Mouse (Mus musculus): Measurements from ENCODE around the gene Rabggtb.
A peak's percentile ranks its signal among the peaks of the same experiment; 100 is the strongest.

The Rabggtb gene

DNA sequence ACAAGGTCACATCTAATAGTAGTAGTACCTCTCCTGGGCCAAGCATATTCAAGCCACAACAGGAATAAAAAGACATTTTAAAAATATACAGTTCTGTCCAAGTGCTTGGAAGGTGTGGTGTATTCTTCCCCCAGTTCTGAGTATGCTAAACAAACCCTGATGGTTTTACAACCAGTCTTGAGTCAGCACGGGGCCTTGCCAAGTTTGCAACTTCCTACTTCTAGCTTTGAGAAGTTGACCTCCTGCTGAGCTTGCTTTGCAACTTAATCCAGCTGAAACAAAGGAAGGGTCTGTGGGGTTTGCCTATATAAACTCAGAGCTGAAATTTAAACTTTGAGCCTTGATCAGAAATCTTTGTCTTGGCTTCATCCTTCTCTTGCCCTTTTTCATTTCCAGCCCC lies 4.4 kb upstream of the Rabggtb start:
- DNase-seq (ENCODE audit: extremely low spot score), result no peak

DNA sequence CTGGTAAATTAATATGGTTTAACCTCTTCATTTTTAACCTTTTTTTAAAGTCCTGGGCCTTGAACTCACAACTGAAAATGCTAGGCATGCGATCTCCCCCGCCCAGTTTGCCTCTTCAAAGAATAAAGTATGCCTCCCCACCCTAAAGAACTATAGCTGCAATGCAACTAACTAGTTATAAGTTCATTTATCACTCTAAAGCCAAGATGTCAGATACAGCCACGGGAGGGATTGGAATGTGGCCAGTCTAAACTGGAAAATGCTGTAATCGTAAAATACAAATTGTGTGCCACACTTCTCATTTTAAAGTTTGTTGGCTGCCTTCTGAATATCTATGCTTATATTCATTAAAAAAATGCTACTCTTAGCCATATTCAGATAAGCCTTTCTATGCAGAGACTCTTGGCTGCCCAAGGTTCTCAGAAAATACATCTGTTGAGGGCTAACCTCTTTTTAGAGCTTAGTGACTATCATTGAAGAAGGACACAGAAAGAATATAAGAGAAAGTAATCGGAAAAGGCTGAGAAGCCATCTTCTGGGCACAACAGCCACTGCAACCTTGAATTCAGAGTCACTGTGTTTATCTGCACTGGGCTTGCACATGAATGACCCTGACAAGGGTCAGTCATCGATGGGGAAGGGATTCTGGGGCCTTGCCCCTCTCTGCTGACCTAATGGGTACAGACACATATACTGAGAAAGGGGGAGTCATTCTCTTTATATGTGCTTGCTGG lies 868 bp upstream of the Rabggtb start:
- DNase-seq (ENCODE audit: extremely low spot score), result peak; percentile 7

DNA sequence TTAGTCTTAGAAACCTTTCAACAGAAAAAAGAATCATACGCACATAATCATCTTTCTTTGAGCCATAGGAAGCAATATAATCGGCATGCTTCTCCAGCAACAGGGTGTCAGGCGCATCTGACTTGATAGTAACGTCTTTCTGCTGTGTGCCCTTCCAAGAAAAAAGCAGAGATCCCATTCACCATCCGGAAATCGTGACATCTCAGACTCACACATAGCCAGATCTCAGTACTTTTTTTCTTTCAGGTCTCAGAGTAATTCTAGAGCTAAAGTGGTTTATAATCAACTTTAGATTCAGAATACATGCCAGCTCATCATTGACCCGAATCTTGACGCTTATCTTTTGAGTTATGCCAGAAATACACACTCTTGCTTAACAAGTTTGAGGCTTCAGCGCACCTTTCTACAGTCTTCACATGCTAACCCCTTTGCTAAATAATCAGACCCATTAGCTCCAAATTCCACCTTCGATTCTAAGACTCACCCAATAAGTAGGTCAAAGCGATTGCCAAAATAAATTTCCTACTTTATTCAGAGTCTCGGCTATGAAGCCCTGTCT lies 848 bp downstream of the Rabggtb start:
- DNase-seq (ENCODE audit: extremely low spot score), result no peak

DNA sequence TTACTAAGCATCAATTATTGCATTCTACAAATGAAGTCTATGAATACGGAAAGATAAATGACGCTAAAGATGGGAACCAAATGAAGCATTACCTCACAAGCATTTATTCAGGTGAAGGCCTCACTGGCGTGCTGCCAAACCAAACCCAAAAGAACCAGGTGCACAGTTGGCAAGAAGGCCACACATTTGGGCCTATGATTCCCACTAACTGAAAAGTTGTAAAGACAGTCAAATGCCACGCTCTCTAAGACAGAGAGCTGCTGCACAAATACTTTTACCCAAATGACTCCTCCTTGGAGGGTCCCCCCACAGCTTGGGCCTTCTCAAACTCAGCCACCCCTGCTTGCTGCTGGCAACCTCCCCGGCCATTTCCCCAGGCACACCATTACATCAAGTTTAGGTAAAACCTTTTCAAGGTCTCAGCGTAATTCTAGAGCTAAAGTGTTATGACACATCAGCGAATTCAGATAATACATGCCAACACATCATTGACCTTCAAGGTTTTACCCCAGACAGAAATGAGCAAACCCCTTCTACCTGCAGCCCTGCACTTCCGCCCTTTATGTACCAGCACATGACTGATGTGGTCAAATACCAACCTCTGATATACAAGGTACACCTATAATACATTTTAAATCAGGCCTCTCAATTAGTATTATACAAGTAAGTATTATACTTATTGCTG lies 1.5 kb downstream of the Rabggtb start:
- DNase-seq (ENCODE audit: extremely low spot score), result no peak

DNA sequence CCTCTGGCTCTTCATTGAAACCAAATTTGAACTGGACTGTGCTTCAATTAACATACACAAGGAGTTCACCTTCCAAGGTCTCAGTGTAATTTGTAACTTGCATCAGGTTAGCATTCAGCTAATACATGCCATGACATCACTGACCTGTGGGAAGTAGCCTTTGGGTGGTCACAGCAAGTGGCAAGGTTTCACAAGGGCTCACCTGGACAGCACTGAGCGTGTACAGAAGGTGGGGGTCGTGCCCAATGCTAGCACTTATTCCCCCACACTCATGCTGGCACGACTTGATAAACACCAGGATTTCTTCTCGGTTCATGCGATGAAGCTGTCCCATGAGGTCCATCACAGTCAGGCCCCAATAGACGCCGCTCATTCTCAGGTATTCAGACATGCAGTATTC lies 2.3 kb downstream of the Rabggtb start:
- no peak for DNase-seq (ENCODE audit: extremely low spot score)

DNA sequence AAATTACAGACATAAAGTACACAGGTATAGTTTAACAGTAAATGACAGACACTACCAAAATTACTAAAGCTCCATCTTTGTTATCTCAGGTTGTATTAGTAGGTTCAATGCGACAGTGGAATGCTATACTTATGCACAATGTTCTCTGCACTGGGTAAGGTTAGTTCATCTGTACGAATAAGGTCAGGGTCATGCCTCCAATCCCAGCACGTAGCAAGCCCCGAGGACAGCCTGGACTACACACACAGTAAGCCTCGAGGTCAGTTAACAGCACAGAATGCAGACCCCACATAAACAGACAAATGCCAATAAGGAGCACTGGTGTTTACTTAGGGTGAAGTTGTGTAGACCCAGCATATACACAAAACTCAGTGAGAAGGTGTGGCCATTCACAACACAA lies 3.9 kb downstream of the Rabggtb start:
- DNase-seq (ENCODE audit: extremely low spot score), result no peak

DNA sequence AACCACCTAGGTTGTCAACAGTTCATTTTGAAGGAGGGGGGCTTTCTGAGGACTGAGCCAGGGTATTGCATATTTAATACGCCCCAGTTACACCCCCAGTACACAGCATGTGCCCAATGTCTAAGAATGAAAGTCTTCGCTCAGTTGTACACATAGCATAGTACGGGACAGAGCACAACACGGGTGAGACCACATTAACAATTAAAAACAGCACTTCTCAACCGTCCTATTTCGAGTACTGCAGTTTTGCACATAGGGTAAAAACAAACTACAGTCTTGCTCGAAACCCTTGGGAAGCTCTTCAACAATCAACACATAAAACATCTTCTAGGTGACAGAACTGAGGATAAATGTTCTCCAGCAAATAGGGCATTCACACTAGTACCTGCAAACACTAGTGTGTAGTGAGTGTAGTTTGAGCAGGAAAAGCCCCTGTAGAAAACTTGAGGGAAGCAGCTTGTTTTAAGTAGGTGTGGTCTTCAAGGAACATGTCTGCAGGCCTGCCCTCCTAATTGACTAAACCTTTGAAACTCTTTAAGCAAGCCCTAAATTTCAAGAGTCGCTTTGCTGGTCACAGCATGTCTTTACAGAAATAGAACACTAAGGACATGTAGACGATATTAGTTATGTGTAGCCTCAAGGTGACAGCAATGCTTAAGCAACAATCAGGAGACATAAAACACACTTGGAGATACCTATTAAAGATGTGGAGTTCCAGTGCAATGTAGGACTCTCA lies 6.5 kb downstream of the Rabggtb start, which contains the start of gene Msh4:
Msh4 (minus strand) TSS at position 3 of the 736 bp plus-strand sequence.
- DNase-seq (ENCODE audit: extremely low spot score), result peak; percentile 29

DNA sequence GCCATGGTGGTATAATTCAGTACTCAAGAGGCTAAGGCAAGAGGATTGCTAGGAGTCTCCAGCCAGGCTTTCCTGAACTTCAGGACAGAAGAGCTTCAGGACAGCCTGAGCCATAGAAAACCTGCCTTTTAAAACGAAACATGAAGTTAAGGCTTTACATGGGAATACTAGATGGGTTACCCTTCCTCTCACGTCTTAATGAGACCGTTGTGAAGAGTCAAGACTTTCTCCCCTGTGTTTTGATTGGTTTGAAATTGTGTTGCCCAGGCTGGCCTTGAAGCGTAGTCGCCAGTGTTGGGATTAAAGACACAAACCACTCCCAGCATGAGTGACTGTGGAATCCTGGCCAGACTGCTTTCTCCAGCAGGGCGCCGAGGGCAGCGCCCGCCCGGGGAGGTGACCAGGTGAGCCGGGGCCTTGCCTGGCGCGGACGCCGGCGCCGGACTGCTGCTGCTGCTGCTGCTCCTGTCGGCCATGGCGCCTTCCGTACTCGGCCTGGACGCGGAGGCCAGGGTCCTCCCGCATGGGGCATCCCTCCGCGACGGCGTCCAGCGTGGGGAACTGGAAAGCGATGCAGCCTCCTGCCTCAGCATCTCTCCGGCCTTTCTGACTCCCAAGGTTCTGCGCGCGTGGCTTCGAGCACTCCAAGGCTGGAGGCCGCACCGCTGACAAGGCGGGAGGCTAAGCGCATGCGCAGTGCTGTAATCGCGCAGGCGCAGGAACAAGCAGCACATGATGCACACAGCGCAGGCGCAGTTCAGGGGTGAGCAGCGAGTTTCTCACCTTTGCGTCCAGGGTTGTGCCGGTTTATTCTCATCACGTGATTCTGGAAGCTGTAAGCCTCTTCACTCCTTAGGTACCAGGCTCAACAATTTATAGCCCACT lies 7.3 kb downstream of the Rabggtb start:
- peak; percentile 48 for DNase-seq (ENCODE audit: extremely low spot score)

DNA sequence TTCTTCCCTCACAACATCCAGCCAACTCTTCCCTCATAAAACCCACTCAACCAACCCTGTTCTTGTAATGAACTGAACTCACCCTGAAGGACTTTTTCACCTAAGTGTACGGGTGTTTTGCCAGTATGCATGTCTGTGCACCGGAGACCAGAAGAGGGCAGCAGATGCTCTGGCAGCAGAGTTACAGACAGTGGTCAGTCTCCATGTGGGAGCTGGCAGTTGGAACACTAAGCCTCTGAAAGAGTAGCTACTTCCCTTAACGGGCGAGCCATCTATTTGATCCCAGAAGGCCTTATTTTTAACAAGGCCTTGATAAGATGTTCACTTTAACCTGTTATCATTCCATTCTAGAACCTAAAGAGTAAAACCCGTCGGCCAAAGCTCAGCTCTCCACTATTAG lies 8.2 kb downstream of the Rabggtb start:
- peak; percentile 54 for DNase-seq (ENCODE audit: extremely low spot score)

DNA sequence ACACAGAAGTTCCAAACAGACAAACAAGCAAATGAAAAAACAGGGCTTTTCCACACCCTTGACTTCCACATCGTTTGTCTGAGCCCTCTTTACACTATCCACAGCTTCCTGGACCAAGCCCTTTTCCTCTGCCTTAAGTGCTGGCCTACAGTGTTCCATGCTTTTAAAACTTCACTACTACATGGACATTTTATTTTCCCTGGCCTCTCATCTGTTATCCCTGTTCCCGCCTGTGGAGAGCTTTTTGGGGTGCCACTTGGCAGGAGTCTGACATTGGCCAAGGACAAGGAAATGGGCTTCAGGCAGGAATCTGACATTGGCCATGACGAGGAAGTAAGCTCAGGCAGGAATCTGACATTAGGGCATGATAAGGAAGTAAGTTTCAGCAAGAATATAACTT lies 10.2 kb downstream of the Rabggtb start:
- DNase-seq (ENCODE audit: extremely low spot score), result no peak

DNA sequence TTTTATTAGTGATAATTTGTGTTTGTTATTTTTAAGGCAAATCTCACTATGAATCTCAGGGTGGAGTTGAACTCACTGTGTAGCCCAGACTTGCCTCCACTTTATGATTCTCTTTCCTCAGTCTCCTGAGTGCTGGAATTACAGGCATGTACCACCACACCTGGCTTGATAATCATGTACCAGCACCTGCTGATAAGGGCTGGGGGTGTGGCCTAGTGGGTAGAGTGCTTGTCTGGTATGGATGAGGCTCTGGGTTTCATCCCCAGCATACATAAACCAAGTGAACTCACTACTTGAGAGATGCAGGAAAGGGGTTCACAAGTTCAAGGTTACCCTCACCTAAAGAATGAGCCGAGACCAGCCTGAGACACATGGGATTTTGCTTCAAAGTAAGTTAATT lies 10.9 kb downstream of the Rabggtb start:
- no peak for DNase-seq (ENCODE audit: extremely low spot score)

DNA sequence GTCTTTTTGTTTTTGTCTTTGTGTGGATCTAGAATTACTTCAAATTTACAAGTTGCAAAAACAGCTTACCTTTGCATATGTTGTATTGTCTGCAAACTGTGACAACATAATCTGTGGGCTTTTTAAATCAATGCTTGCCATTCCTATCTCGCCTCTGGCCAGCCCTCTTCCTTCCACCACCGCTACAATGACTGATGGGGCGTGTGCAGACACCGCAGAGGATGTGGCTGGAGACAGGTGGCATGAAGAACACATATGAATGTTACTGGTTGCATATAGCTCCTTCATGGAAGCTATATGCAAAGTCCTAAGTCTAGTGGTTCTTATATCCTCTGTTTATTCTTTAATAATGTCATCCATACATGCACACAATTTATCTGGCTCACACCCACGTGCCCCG lies 15.6 kb downstream of the Rabggtb start:
- DNase-seq (ENCODE audit: extremely low spot score), result no peak

DNA sequence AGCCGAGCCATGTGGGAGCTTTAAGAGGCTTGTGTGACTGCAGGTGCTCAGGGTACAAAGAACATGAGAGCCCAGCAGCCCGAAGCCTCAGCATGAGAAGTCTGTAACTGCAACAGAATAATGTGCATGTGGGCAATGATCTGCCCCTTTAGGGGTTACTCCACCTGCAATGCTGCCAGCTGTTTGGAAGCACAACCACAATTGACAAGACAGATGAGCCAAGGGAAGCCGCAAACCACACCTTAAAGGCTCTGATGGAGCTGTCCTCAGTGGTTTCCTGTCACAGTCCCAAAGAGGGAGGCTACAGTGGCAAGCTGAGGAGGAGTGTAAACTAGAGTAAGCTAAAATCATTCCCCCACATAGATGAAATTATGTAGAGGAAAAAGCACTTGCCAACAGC lies 17.4 kb downstream of the Rabggtb start:
- no peak for DNase-seq (ENCODE audit: extremely low spot score)

DNA sequence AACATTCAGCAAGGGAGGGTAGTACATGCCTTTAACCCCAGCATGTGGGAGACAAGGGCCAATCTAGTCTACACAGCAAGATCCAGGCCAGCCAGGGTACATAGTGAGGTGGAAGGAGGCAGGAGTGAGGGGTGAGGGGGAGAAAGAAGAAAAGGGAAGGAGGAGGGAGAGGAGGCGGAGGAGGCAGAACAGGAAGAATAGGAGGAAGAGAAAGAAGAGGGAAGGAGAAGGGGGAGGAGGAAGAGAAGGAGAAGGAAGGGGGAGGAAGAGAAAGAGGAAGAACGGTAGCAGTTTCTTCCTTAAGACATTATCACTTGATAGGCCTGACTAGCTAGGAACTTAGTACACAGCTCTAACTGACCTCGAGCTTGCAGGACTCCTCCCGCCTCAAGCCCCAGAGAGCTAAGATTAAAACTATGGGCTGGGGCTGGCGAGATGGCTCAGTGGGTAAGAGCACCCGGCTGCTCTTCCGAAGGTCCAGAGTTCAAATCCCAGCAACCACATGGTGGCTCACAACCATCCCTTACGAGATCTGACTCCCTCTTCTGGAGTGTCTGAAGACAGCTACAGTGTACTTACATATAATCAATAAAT lies 23.5 kb downstream of the Rabggtb start:
- DNase-seq (ENCODE audit: extremely low spot score), result no peak

DNA sequence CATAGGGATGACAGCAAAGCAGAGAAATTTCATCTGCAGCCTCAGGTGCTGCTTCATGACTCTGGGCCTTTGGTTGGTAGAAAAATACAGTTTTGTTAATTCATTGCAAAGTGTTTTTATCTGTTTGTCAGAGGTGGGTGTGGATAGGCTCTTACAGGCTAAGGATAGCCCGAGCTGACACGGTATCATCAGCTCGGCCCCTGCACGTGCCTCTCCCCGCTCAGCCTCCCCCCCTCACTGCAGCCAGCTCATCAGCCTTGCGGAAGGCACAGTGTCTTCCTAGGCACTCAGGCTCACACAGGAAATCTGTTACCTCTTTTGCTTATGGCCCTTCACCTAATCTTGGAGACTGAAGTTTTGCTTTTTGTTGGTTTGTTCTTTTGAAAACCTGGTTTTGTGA lies 24.7 kb downstream of the Rabggtb start:
- no peak for DNase-seq (ENCODE audit: extremely low spot score)

DNA sequence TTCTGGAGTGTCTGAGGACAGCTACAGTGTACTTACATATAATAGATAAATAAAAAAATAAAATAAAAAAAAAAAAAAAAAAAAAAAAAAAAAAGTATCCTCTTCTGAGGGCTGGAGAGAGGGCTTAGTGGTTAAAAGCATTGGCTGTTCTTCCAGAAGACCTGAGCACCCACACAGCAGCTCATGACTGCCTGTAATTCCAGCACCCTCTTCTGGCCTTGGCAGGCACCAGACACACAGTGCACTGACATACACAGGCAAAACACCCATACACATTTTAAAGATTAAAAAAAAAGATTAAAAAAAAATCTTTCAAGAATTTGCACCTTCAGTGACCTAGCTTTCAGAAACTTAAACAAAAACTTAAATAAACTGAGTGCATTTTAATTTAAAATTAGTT lies 26.5 kb downstream of the Rabggtb start:
- DNase-seq (ENCODE audit: extremely low spot score), result no peak

DNA sequence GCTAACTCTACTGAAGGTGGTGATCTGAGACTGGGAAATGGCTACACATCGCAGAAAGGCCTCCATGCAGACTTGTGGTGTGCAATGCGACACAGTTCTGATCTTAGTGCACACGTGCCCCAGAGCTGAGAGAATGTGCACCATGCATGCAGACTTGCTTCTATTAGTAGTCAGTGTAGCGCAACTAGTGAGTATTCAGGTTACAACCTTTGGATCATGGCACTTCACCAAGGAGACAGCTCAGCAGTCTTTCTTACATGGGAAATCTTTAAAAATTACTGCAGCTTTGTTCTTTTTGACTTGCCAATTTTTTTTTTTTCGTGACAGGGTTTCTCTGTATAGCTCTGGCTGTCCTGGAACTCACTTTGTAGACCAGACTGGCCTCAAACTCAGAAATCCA lies 41.4 kb downstream of the Rabggtb start:
- DNase-seq (ENCODE audit: extremely low spot score), result no peak

DNA sequence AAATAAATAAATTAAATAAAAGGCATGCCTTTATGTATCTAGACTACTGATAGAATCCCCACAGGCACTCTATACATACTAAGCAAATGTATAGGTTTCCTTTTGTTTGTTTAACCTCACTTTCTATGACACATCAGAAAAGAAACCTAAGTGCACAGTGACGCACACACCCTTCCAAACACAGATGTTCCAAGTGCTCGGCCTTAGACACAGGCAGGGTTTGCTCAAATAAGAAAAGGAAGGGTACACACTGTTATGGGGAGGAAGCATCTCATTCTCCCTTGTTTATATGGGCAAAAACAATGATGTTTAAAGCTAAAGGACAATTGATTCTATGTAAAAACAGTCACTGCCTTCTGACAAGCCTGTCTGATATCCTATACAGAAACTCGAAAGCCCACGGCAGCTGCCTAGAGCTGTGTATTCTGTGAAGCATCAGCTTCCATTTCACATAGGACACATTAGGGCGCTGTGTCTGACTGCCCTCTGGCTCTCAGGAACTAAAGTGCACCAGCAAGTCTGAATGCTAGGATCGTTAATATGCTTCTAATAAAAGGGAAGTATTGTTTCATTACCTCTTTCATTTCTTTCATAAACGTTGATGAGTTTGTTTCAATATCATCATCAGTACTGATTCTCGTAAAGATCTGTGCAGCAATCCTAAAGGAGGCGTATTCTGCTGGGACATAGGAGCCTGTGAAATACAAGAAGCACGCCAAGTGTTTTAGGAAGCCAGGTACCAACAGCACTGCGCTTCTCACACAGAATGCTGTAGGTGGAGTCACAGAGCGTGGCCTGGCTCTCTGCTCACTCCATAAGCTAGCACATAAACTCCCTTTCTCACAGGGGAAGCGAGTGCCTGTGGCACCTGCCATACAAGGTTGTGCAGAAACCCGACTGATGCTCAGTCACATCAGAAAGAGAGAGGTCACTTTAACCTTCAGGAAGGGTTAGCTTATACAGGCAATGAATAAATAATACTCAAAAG lies 45.4 kb downstream of the Rabggtb start:
- DNase-seq (ENCODE audit: extremely low spot score), result no peak

DNA sequence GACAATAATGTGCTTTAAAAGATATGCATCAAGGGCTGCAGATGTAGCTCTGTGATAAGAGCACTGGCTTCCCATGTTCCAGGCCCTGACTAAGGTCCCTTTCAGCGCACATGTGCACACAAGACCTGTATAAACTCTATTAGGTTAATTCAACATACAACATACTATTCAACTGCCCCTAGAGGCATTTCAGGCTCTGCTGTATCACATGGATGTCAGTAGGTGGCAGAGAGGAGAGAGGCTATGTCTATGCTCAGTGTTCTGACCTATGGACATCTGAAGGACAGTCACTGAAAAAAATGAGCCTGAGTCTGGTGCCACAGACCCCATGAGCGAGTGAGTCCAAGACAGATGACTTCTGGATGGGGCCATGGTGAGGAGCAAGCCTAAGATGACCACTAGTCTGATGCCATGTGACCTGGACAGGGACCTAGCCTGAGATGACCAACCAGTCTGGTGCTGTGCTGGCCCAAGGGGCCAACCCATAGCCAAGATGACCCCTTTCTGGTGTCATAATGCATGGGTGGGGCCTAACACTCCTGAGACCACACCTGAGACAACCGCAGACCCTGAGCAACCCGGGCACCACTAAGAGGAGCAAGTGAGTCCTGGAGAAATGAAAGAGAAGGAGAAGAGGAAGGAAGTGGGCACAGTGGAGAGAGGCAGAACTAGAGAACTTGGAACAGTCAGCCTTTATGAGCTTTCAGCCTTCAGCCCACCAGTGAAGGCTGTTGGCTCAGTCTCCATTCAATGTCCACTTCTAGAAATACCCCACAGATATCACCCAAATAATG lies 48.0 kb downstream of the Rabggtb start:
- DNase-seq (ENCODE audit: extremely low spot score), result no peak
